In genomic region chr10:120208575-120209538, GRCm38 (mm10) we compare ENCODE assay signal across 8 mouse cellular contexts. TPM values are rescaled to one million over a fixed set of nuclear protein-coding genes. Genes with fewer than 3 reads are reported as not detected.
DNase-seq lines count a peak whose midpoint lies in the region; ATAC-seq and TF ChIP-seq lines count a peak whose summit lies in the region.

No protein-coding gene starts in this region.

- peak; percentile 47 for TF ChIP-seq CTCF in intestine, postnatal 0 days (IDR thresholded peaks at IDR 0.05; ENCODE audit: low read depth)

- intact Hi-C loops in left cerebral cortex, postnatal 36 days (cut with DNase I): loop anchor here (10.0 kb wide), 1 partner anchor 404 kb away; no protein-coding TSS in a partner anchor

- H3K36me3 ChIP-seq in embryonic facial prominence, embryonic 10.5 days (replicated peaks): peaks cover 12% of the 10 kb centered on the region
- H3K36me3 ChIP-seq in intestine, postnatal 0 days (ENCODE audit: control insufficient read depth, insufficient read depth): no peaks in the 10 kb centered on the region
- peaks cover 13% of the 10 kb centered on the region for H3K36me3 ChIP-seq in midbrain, embryonic 10.5 days

- H3K9me3 ChIP-seq in embryonic facial prominence, embryonic 10.5 days: no peaks in the 10 kb centered on the region; the same call in 1 of the 2 replicates
- H3K9me3 ChIP-seq in intestine, postnatal 0 days (ENCODE audit: control insufficient read depth): no peaks in the 10 kb centered on the region
- no peaks in the 10 kb centered on the region; the same call in 1 of the 2 replicates for H3K9me3 ChIP-seq in midbrain, embryonic 10.5 days (replicated peaks)

- WGBS in embryonic facial prominence, embryonic 10.5 days: 5% methylated on average over 53 of the region's 53 CpGs
- 1% methylated on average over 53 of the region's 53 CpGs for WGBS in intestine, postnatal 0 days
- WGBS in midbrain, embryonic 10.5 days: 7% methylated on average over 53 of the region's 53 CpGs

- peak overlapping the region; percentile 78 for H3K4me3 ChIP-seq in embryonic facial prominence, embryonic 10.5 days
- H3K4me3 ChIP-seq in intestine, postnatal 0 days (ENCODE audit: low read depth, low read length): peak overlapping the region; percentile 99
- peak overlapping the region; percentile 68 for H3K4me3 ChIP-seq in midbrain, embryonic 10.5 days

- H3K4me1 ChIP-seq in embryonic facial prominence, embryonic 10.5 days: peaks cover 11% of the 10 kb centered on the region
- H3K4me1 ChIP-seq in intestine, postnatal 0 days (replicated peaks; ENCODE audit: control insufficient read depth, insufficient read depth, low read length): no peaks in the 10 kb centered on the region
- H3K4me1 ChIP-seq in midbrain, embryonic 10.5 days: peaks cover 11% of the 10 kb centered on the region

- no peaks in the 10 kb centered on the region for H3K27me3 ChIP-seq in embryonic facial prominence, embryonic 10.5 days (replicated peaks; ENCODE audit: low read depth, poor library complexity, severe bottlenecking)
- no peaks in the 10 kb centered on the region for H3K27me3 ChIP-seq in intestine, postnatal 0 days (replicated peaks; ENCODE audit: control insufficient read depth, insufficient read depth, low read length)
- H3K27me3 ChIP-seq in midbrain, embryonic 10.5 days (ENCODE audit: low read depth, poor library complexity, severe bottlenecking): 0 out of 2 replicates have a peak, but pooled peaks cover 3% of the 10 kb centered on the region

- H3K4me2 ChIP-seq in intestine, postnatal 0 days (replicated peaks; ENCODE audit: low read depth): peak overlapping the region; percentile 67

- H3K27ac ChIP-seq in embryonic facial prominence, embryonic 10.5 days (replicated peaks): peak overlapping the region; percentile 71
- peak overlapping the region; percentile 58 for H3K27ac ChIP-seq in intestine, postnatal 0 days (ENCODE audit: low read depth, low read length)
- H3K27ac ChIP-seq in midbrain, embryonic 10.5 days (replicated peaks): peak overlapping the region; percentile 83

- peak; percentile 87 for DNase-seq in adrenal gland, adult 8-10 months
- DNase-seq in embryonic facial prominence, embryonic 10.5 days (ENCODE audit: low spot score): peak; percentile 91
- DNase-seq in left cerebral cortex, postnatal 36 days (ENCODE audit: low spot score in 2 of 2): peak; percentile 90 to 91
- peak; percentile 90 for DNase-seq in midbrain, embryonic 10.5 days (ENCODE audit: low spot score)
- DNase-seq in right cerebral cortex, postnatal 4 days: peak; percentile 92
- DNase-seq in yolk sac, embryonic 10.5 days (ENCODE audit: low spot score): peak; percentile 86

- H3K9ac ChIP-seq in intestine, postnatal 0 days (ENCODE audit: low read depth, low read length): peak overlapping the region; percentile 76

- peak; percentile 97 for ATAC-seq in granulocyte monocyte progenitor cell, adult 5-6 weeks (replicated peaks; ENCODE audit: poor library complexity, severe bottlenecking)
- ATAC-seq in intestine, postnatal 0 days: peak; percentile 84

RNA-seq across cellular contexts. Expression of gene Irak3, which starts 6.9 kb away (rescaled TPM):
- total RNA-seq in adrenal gland, adult 8-10 months (2022): 1 to 10 TPM; 3.1 to 4.1 (median 3.6) TPM
- 0.72 and 0.96 TPM in 2 replicates for polyA plus RNA-seq in embryonic facial prominence, embryonic 10.5 days (2016; fragmentation: Nextera tagmentation; extraction: Ambion mirVana)
- 37.4 and 45.1 TPM in 2 replicates for total RNA-seq in granulocyte monocyte progenitor cell, adult 5-6 weeks (2014; fragmentation: Nextera tagmentation)
- 21.7 and 24.0 TPM in 2 replicates for total RNA-seq in granulocyte monocyte progenitor cell, adult 5-6 weeks (2017)
- 0.81 and 0.95 TPM in 2 replicates for polyA plus RNA-seq in intestine, postnatal 0 days (2015; fragmentation: Nextera tagmentation; extraction: Ambion mirVana)
- under 1 TPM; 0.41 to 0.42 TPM for total RNA-seq in left cerebral cortex, postnatal 36 days (2021)
- 0.44 and 0.73 TPM in 2 replicates for polyA plus RNA-seq in midbrain, embryonic 10.5 days (2016; fragmentation: Nextera tagmentation; extraction: Ambion mirVana)

RNA-seq across cellular contexts. Expression of gene Tmbim4, which starts 7.5 kb away (rescaled TPM):
- 100 to 1,000 TPM; 139 to 158 (median 146) TPM for total RNA-seq in adrenal gland, adult 8-10 months (2022)
- polyA plus RNA-seq in embryonic facial prominence, embryonic 10.5 days (2016; fragmentation: Nextera tagmentation; extraction: Ambion mirVana): 82.2 and 82.4 TPM in 2 replicates
- total RNA-seq in granulocyte monocyte progenitor cell, adult 5-6 weeks (2014; fragmentation: Nextera tagmentation): 87.9 and 100 TPM in 2 replicates
- total RNA-seq in granulocyte monocyte progenitor cell, adult 5-6 weeks (2017): 100 and 140 TPM in 2 replicates
- polyA plus RNA-seq in intestine, postnatal 0 days (2015; fragmentation: Nextera tagmentation; extraction: Ambion mirVana): 241 and 243 TPM in 2 replicates
- total RNA-seq in left cerebral cortex, postnatal 36 days (2021): 10 to 100 TPM; 63.4 to 66.4 TPM
- 93.2 and 93.3 TPM in 2 replicates for polyA plus RNA-seq in midbrain, embryonic 10.5 days (2016; fragmentation: Nextera tagmentation; extraction: Ambion mirVana)

RNA-seq across cellular contexts. Expression of gene Llph, which starts 18.0 kb away (rescaled TPM):
- total RNA-seq in adrenal gland, adult 8-10 months (2022): 10 to 100 TPM; 18.6 to 33.4 (median 22.0) TPM
- 68.1 and 70.4 TPM in 2 replicates for polyA plus RNA-seq in embryonic facial prominence, embryonic 10.5 days (2016; fragmentation: Nextera tagmentation; extraction: Ambion mirVana)
- total RNA-seq in granulocyte monocyte progenitor cell, adult 5-6 weeks (2014; fragmentation: Nextera tagmentation): 73.4 and 83.8 TPM in 2 replicates
- 80.4 and 84.9 TPM in 2 replicates for total RNA-seq in granulocyte monocyte progenitor cell, adult 5-6 weeks (2017)
- 40.6 and 49.3 TPM in 2 replicates for polyA plus RNA-seq in intestine, postnatal 0 days (2015; fragmentation: Nextera tagmentation; extraction: Ambion mirVana)
- 10 to 100 TPM; 18.3 to 20.5 TPM for total RNA-seq in left cerebral cortex, postnatal 36 days (2021)
- 59.4 and 65.7 TPM in 2 replicates for polyA plus RNA-seq in midbrain, embryonic 10.5 days (2016; fragmentation: Nextera tagmentation; extraction: Ambion mirVana)

Comparison
In these comparisons a context has a peak if more than half of its experiments do, and no peak if none do; other contexts are left out.
1. Peak in every context shown above with its lines: DNase-seq, ATAC-seq, H3K4me3 ChIP-seq and H3K27ac ChIP-seq.
2. RNA of gene Irak3, which starts 6.9 kb away (total RNA-seq): 21.7 to 45.1 TPM in granulocyte monocyte progenitor cell, adult 5-6 weeks; 3.1 to 4.1 TPM in adrenal gland, adult 8-10 months and 0.41 to 0.42 TPM in left cerebral cortex, postnatal 36 days; every median in the first group is over 4 times any median in the second.